Mouse (Mus musculus) limb, embryonic 14.5 days (tissue): ENCODE measurements around the gene Syne1. TPM values are rescaled to one million over a fixed set of nuclear protein-coding genes. Genes with fewer than 3 reads are reported as not detected.

Source experiments
- ATAC-seq: fragments of 200-750 bp; cut with Nextera tagmentation; 2 replicates; pipeline ENCODE4 v1.8.0; 2017; ENCODE audit warnings: low read depth, moderate number of reproducible peaks, moderate TSS enrichment; ENCODE audit not compliant: low FRiP score
- DNase-seq: peaks from one replicate; pipeline ENCODE4 v3.0.0-alpha.2; 2015; ENCODE audit warnings: low spot score
- H3K27ac ChIP-seq: fragments of 300-500 bp; sonication (generic); replicated peaks from 2 replicates; pipeline ENCODE4 v1.5.1; 2014; ENCODE audit warnings: low read depth, mild to moderate bottlenecking, low read length, moderate library complexity, mixed read lengths
- H3K27me3 ChIP-seq: fragments of 300-500 bp; sonication (generic); 2 replicates; pipeline ENCODE4 v1.6.1; 2014; ENCODE audit warnings: low read length, mixed read lengths; ENCODE audit not compliant: control insufficient read depth, insufficient read depth
- H3K36me3 ChIP-seq: fragments of 300-500 bp; sonication (generic); 2 replicates; pipeline ENCODE4 v1.6.1; 2014; ENCODE audit warnings: mild to moderate bottlenecking, low read length, moderate library complexity, mixed read lengths; ENCODE audit not compliant: control insufficient read depth, insufficient read depth
- H3K4me1 ChIP-seq: fragments of 300-500 bp; sonication (generic); 2 replicates; pipeline ENCODE4 v1.6.1; 2014; ENCODE audit warnings: antibody characterized with exemption, low read length, mixed read lengths; ENCODE audit not compliant: control insufficient read depth, insufficient read depth
- H3K4me2 ChIP-seq: fragments of 300-500 bp; sonication (generic); replicated peaks from 2 replicates; pipeline ENCODE4 v1.6.1; 2014; ENCODE audit warnings: low read depth, mild to moderate bottlenecking, low read length, moderate library complexity; ENCODE audit not compliant: severe bottlenecking
- H3K4me3 ChIP-seq: fragments of 300-500 bp; sonication (generic); replicated peaks from 2 replicates; pipeline ENCODE4 v1.5.1; 2014; ENCODE audit warnings: low read length
- H3K9ac ChIP-seq: fragments of 300-500 bp; sonication (generic); 2 replicates; pipeline ENCODE4 v1.6.1; 2014; ENCODE audit warnings: mild to moderate bottlenecking, low read depth, low read length, moderate library complexity; ENCODE audit not compliant: severe bottlenecking
- H3K9me3 ChIP-seq: fragments of 300-500 bp; sonication (generic); 2 replicates; pipeline ENCODE4 v1.6.1; 2016; ENCODE audit warnings: low read length; ENCODE audit not compliant: control insufficient read depth
- POLR2A ChIP-seq: fragments of 200-500 bp; IDR thresholded peaks from 2 replicates; pipeline ENCODE4 v1.8.0; 2012; ENCODE audit warnings: inconsistent platforms, mild to moderate bottlenecking, moderate library complexity, borderline replicate concordance; ENCODE audit not compliant: insufficient read depth, insufficient read length; ENCODE audit errors: extremely low read depth
- WGBS: fragments of 180-500 bp; shearing (Covaris S2); extraction: QIAGEN DNeasy Blood & Tissue Kit; methylation state at CpG from one replicate; pipeline ENCODE4 v1.1.7; 2014; 5-methylcytosine and 5-hydroxymethylcytosine counted together
- polyA plus RNA-seq, 2 experiments: library from polyadenylated mRNA; depleted of rRNA in 1 of 2; stranded (reverse) in 1 of 2; unstranded in 1 of 2; fragments of >200 nt; fragmentation: Nextera tagmentation in 1 of 2; extraction: Ambion mirVana in 1 of 2; gene quantifications; 2 replicates each; pipeline versions ENCODE4 v1.2.1 to v1.2.3; 2012 to 2014

Syne1 gene
- polyA plus RNA-seq, 2 experiments, result 11.0 to 11.3 TPM

- Histone ChIP-seq H3K36me3 (no peaks in the 10 kb centered on the region), H3K27me3 (no peaks in the 10 kb centered on the region), H3K4me2 (no peak overlapping the region), H3K4me1 (peaks cover 6% of the 10 kb centered on the region; the same call in 1 of the 2 replicates), H3K27ac (no peak overlapping the region), H3K4me3 (no peak overlapping the region), H3K9ac (no peak overlapping the region), H3K9me3 (no peaks in the 10 kb centered on the region)
- WGBS, result 35% methylated on average over 7 of the region's 7 CpGs
- no peak for TF ChIP-seq POLR2A
- DNase-seq (peak; percentile 48), ATAC-seq (no peak)
Measured at GRCm38 (mm10) chr10:5295291-5295891, 255.9 kb downstream of the Syne1 start.

GRCm38 (mm10) chr10:5289575-5289909 lies 261.7 kb downstream of the Syne1 start:
- Histone ChIP-seq H3K36me3 (no peaks in the 10 kb centered on the region), H3K9me3 (no peaks in the 10 kb centered on the region), H3K4me1 (peaks cover 11% of the 10 kb centered on the region; the same call in 1 of the 2 replicates), H3K27me3 (no peaks in the 10 kb centered on the region), H3K27ac (peak overlapping the region; percentile 87), H3K9ac (peak overlapping the region; percentile 43), H3K4me3 (no peak overlapping the region), H3K4me2 (peak overlapping the region; percentile 42; the same call in 1 of the 2 replicates)
- ATAC-seq, result no peak
- DNase-seq, result no peak
- WGBS, result 52% methylated on average over 5 of the region's 5 CpGs
- no peak for TF ChIP-seq POLR2A

- H3K4me2 ChIP-seq, result peak overlapping the region; percentile 42
- no peaks in the 10 kb centered on the region for H3K36me3 ChIP-seq
- peak overlapping the region; percentile 43 for H3K9ac ChIP-seq
- H3K4me3 ChIP-seq, result peak overlapping the region; percentile 29
- peaks cover 11% of the 10 kb centered on the region; the same call in 1 of the 2 replicates for H3K4me1 ChIP-seq
- peak overlapping the region; percentile 87 for H3K27ac ChIP-seq
- WGBS, result 15% methylated on average over 19 of the region's 19 CpGs
- DNase-seq, result peak; percentile 84
- ATAC-seq, result peak; percentile 94
- H3K27me3 ChIP-seq, result no peaks in the 10 kb centered on the region
- peak; percentile 71; the same call in 1 of the 2 replicates for TF ChIP-seq POLR2A
- no peaks in the 10 kb centered on the region for H3K9me3 ChIP-seq
Measured at GRCm38 (mm10) chr10:5288716-5289574, 262.3 kb downstream of the Syne1 start.

- ATAC-seq (no peak), DNase-seq (no peak)
- H3K27ac ChIP-seq, result no peak overlapping the region
- H3K4me1 ChIP-seq, result peaks cover 11% of the 10 kb centered on the region; the same call in 1 of the 2 replicates
- no peaks in the 10 kb centered on the region for H3K27me3 ChIP-seq
- H3K4me2 ChIP-seq, result peak overlapping the region; percentile 42
- H3K4me3 ChIP-seq, result peak overlapping the region; percentile 29
- no peaks in the 10 kb centered on the region for H3K9me3 ChIP-seq
- no peaks in the 10 kb centered on the region for H3K36me3 ChIP-seq
- WGBS, result 35% methylated on average over 6 of the region's 6 CpGs
- no peak for TF ChIP-seq POLR2A
- H3K9ac ChIP-seq, result peak overlapping the region; percentile 43
Measured at GRCm38 (mm10) chr10:5288262-5288661, 263.0 kb downstream of the Syne1 start.

GRCm38 (mm10) chr10:5275769-5276168 lies 275.5 kb downstream of the Syne1 start:
- Histone ChIP-seq H3K27me3 (no peaks in the 10 kb centered on the region), H3K4me2 (no peak overlapping the region), H3K4me3 (no peak overlapping the region), H3K9me3 (no peaks in the 10 kb centered on the region), H3K9ac (no peak overlapping the region), H3K36me3 (no peaks in the 10 kb centered on the region), H3K4me1 (no peaks in the 10 kb centered on the region), H3K27ac (no peak overlapping the region)
- TF ChIP-seq POLR2A, result no peak
- 80% methylated on average over 5 of the region's 5 CpGs for WGBS
- no peak for ATAC-seq
- DNase-seq, result no peak
